Mouse (Mus musculus) forebrain, embryonic 14.5 days (tissue): ENCODE data around the gene Gh. TPM values are rescaled to one million over a fixed set of nuclear protein-coding genes. Genes with fewer than 3 reads are reported as not detected.
A peak's percentile ranks its signal among the peaks of the same experiment; 100 is the strongest.

Source experiments
- ATAC-seq: fragments of 200-750 bp; cut with Nextera tagmentation; 2 replicates; pipeline ENCODE4 v1.8.0; 2017; ENCODE audit warnings: mild to moderate bottlenecking, moderate library complexity
- DNase-seq: peaks from one replicate; pipeline ENCODE4 v3.0.0-alpha.2; 2015; ENCODE audit warnings: low spot score
- H3K27ac ChIP-seq: fragments of 300-500 bp; sonication (generic); 2 replicates; pipeline ENCODE4 v1.5.1; 2014; ENCODE audit warnings: low read depth, mild to moderate bottlenecking, control low read depth, low read length, moderate library complexity
- H3K27me3 ChIP-seq: fragments of 300-500 bp; sonication (generic); replicated peaks from 2 replicates; pipeline ENCODE4 v1.6.1; 2014; ENCODE audit warnings: low read length, control low read depth, mixed read lengths; ENCODE audit not compliant: control insufficient read depth, insufficient read depth
- H3K36me3 ChIP-seq: fragments of 300-500 bp; sonication (generic); 2 replicates; pipeline ENCODE4 v1.6.1; 2014; ENCODE audit warnings: low read length, control low read depth; ENCODE audit not compliant: control insufficient read depth, insufficient read depth
- H3K4me1 ChIP-seq: fragments of 300-500 bp; sonication (generic); 2 replicates; pipeline ENCODE4 v1.6.1; 2014; ENCODE audit warnings: antibody characterized with exemption, low read length, control low read depth; ENCODE audit not compliant: control insufficient read depth, insufficient read depth
- H3K4me2 ChIP-seq: fragments of 300-500 bp; sonication (generic); 2 replicates; pipeline ENCODE4 v1.6.1; 2014; ENCODE audit warnings: mild to moderate bottlenecking, control low read depth, low read length
- H3K4me3 ChIP-seq: fragments of 300-500 bp; sonication (generic); 2 replicates; pipeline ENCODE4 v1.5.1; 2014; ENCODE audit warnings: low read depth, low read length, control low read depth
- H3K9ac ChIP-seq: fragments of 300-500 bp; sonication (generic); 2 replicates; pipeline ENCODE4 v1.6.1; 2014; ENCODE audit warnings: mild to moderate bottlenecking, low read length, control low read depth, moderate library complexity
- H3K9me3 ChIP-seq: fragments of 300-500 bp; sonication (generic); replicated peaks from 2 replicates; pipeline ENCODE4 v1.6.1; 2016; ENCODE audit warnings: low read length, control low read depth, mixed read lengths; ENCODE audit not compliant: control insufficient read depth
- WGBS: fragments of 180-500 bp; shearing (Covaris S2); extraction: QIAGEN DNeasy Blood & Tissue Kit; methylation state at CpG from one replicate; pipeline ENCODE4 v1.1.7; 2014; 5-methylcytosine and 5-hydroxymethylcytosine counted together
- polyA plus RNA-seq: library from polyadenylated mRNA; unstranded; fragments of >200 nt; fragmentation: Nextera tagmentation; extraction: Ambion mirVana; gene quantifications from 2 replicates; pipeline ENCODE4 v1.2.1, GENCODE M21; 2014

The Gh gene
- polyA plus RNA-seq, 1 experiment from 2014 or later = not detected

- H3K36me3 ChIP-seq = no peaks in the 10 kb centered on the region
- 85% methylated on average over 10 of the region's 10 CpGs for WGBS
- H3K4me3 ChIP-seq = no peak overlapping the region
- no peak for DNase-seq
- H3K27me3 ChIP-seq = no peaks in the 10 kb centered on the region
- ATAC-seq = no peak
- H3K9ac ChIP-seq = no peak overlapping the region
- H3K9me3 ChIP-seq = no peaks in the 10 kb centered on the region
- no peak overlapping the region for H3K4me2 ChIP-seq
- H3K27ac ChIP-seq = no peak overlapping the region
- no peaks in the 10 kb centered on the region for H3K4me1 ChIP-seq
These were observed 3.8 kb upstream of the Gh start for GRCm38 (mm10) chr11:106305348-106306064.

GRCm38 (mm10) chr11:106302634-106303033 is 969 bp upstream of the Gh start:
- Histone ChIP-seq H3K9me3 (no peaks in the 10 kb centered on the region), H3K36me3 (no peaks in the 10 kb centered on the region), H3K4me1 (no peaks in the 10 kb centered on the region), H3K4me3 (no peak overlapping the region), H3K4me2 (no peak overlapping the region), H3K9ac (no peak overlapping the region), H3K27me3 (no peaks in the 10 kb centered on the region), H3K27ac (no peak overlapping the region)
- DNase-seq = peak; percentile 67
- ATAC-seq = 0 out of 2 replicates have a peak, but pooled peaks have one; percentile 48
- 24% methylated on average over 2 of the region's 2 CpGs for WGBS

- Histone ChIP-seq H3K9me3 (no peaks in the 10 kb centered on the region), H3K36me3 (no peaks in the 10 kb centered on the region), H3K27ac (no peak overlapping the region), H3K9ac (no peak overlapping the region), H3K27me3 (no peaks in the 10 kb centered on the region), H3K4me3 (no peak overlapping the region), H3K4me2 (no peak overlapping the region), H3K4me1 (no peaks in the 10 kb centered on the region)
- 94% methylated on average over 2 of the region's 2 CpGs for WGBS
- ATAC-seq (no peak), DNase-seq (no peak)
These were observed 9.8 kb downstream of the Gh start for GRCm38 (mm10) chr11:106291861-106292260.

GRCm38 (mm10) chr11:106290376-106290775 is 11.3 kb downstream of the Gh start:
- no peaks in the 10 kb centered on the region for H3K36me3 ChIP-seq
- H3K27ac ChIP-seq = no peak overlapping the region
- no peaks in the 10 kb centered on the region for H3K9me3 ChIP-seq
- no peak for DNase-seq
- H3K4me3 ChIP-seq = no peak overlapping the region
- no peak overlapping the region for H3K4me2 ChIP-seq
- H3K4me1 ChIP-seq = no peaks in the 10 kb centered on the region
- H3K27me3 ChIP-seq = no peaks in the 10 kb centered on the region
- 94% methylated on average over 5 of the region's 5 CpGs for WGBS
- no peak for ATAC-seq
- no peak overlapping the region for H3K9ac ChIP-seq

GRCm38 (mm10) chr11:106289369-106289768 is 12.3 kb downstream of the Gh start:
- H3K9me3 ChIP-seq = no peaks in the 10 kb centered on the region
- H3K4me1 ChIP-seq = no peaks in the 10 kb centered on the region
- no peaks in the 10 kb centered on the region for H3K27me3 ChIP-seq
- 60% methylated on average over 8 of the region's 8 CpGs for WGBS
- H3K36me3 ChIP-seq = no peaks in the 10 kb centered on the region
- no peak for ATAC-seq
- no peak overlapping the region for H3K27ac ChIP-seq
- H3K4me3 ChIP-seq = no peak overlapping the region
- no peak overlapping the region for H3K9ac ChIP-seq
- peak; percentile 31 for DNase-seq
- H3K4me2 ChIP-seq = no peak overlapping the region

- no peak overlapping the region for H3K4me3 ChIP-seq
- no peak overlapping the region for H3K4me2 ChIP-seq
- peak; percentile 29 for DNase-seq
- no peaks in the 10 kb centered on the region for H3K4me1 ChIP-seq
- no peak overlapping the region for H3K27ac ChIP-seq
- H3K9ac ChIP-seq = no peak overlapping the region
- no peaks in the 10 kb centered on the region for H3K27me3 ChIP-seq
- 66% methylated on average over 11 of the region's 11 CpGs for WGBS
- no peaks in the 10 kb centered on the region for H3K36me3 ChIP-seq
- no peaks in the 10 kb centered on the region for H3K9me3 ChIP-seq
- ATAC-seq = no peak
These were observed 14.7 kb downstream of the Gh start for GRCm38 (mm10) chr11:106286987-106287386.

DNA sequence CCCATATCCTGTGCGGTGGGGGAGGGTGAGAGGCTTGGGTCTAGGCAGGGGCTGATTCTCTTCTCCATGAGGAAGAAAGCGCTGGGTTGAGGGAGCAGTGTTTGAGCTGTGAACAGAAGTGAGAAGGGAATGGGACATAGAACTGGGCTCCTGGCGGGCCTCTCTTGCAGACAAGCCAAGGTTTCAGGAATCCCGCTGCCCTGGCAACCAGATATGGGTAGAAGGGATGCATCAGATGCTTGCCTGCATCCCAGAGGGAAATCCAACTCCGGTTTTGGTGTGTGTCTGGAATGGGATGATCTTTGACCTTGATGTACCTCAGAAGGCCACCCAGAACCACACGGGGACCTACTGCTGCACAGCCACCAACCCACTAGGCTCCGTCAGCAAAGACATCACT is 15.5 kb downstream of the Gh start:
- H3K9ac ChIP-seq = no peak overlapping the region
- no peaks in the 10 kb centered on the region for H3K9me3 ChIP-seq
- H3K27ac ChIP-seq = no peak overlapping the region
- no peaks in the 10 kb centered on the region for H3K27me3 ChIP-seq
- no peaks in the 10 kb centered on the region for H3K4me1 ChIP-seq
- no peaks in the 10 kb centered on the region for H3K36me3 ChIP-seq
- H3K4me3 ChIP-seq = no peak overlapping the region
- 90% methylated on average over 7 of the region's 7 CpGs for WGBS
- H3K4me2 ChIP-seq = no peak overlapping the region
- DNase-seq (no peak), ATAC-seq (no peak)

DNA sequence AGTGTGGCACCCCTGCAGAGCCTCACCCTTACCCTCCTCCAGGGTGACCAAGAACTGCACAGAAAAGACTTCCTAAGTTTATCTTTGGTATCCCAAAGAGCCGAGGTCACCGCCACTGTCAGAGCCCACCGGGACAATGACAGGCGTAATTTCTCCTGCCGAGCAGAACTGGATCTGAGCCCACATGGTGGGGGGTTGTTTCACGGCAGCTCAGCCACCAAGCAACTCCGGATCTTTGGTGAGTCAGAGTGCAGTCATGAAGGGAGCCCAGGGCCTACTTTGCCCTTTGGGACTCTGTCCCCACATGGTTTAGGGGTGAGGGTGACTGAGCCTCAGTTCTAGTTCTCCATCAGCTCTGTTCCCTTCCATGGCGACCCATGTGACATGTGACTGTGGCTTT is 17.5 kb downstream of the Gh start:
- 72% methylated on average over 8 of the region's 8 CpGs for WGBS
- no peak overlapping the region for H3K4me3 ChIP-seq
- DNase-seq (no peak), ATAC-seq (no peak)
- H3K27me3 ChIP-seq = no peaks in the 10 kb centered on the region
- no peak overlapping the region for H3K4me2 ChIP-seq
- no peak overlapping the region for H3K9ac ChIP-seq
- no peaks in the 10 kb centered on the region for H3K9me3 ChIP-seq
- H3K4me1 ChIP-seq = no peaks in the 10 kb centered on the region
- no peaks in the 10 kb centered on the region for H3K36me3 ChIP-seq
- no peak overlapping the region for H3K27ac ChIP-seq

GRCm38 (mm10) chr11:106283371-106283770 is 18.3 kb downstream of the Gh start:
- H3K9me3 ChIP-seq = no peaks in the 10 kb centered on the region
- H3K36me3 ChIP-seq = no peaks in the 10 kb centered on the region
- no peak overlapping the region for H3K9ac ChIP-seq
- WGBS = 82% methylated on average over 4 of the region's 4 CpGs
- no peak overlapping the region for H3K4me3 ChIP-seq
- H3K27me3 ChIP-seq = no peaks in the 10 kb centered on the region
- no peak for ATAC-seq
- DNase-seq = no peak
- no peaks in the 10 kb centered on the region for H3K4me1 ChIP-seq
- H3K27ac ChIP-seq = no peak overlapping the region
- H3K4me2 ChIP-seq = no peak overlapping the region
